ENCODE assay signal across 27 mouse cellular contexts in the genomic region with DNA sequence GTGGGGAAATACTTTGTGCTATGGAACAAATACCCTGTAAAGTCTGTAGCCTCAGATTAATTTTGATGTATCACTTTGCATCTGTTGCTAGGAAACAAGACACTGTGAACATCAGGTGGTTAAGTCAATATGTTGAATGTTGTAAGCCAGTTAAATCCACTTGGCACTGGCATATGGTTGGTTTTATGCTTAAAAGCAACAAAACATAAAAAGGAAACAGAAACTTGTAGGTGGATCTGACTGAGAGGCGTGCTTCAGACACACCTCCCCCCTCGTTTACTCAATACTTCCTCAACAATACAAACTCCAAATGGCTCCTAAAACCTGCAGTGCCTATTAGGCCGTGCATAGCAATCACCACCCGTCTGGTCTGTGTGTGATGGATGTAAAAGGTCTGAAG.
DNase-seq lines count a peak whose midpoint lies in the region; ATAC-seq and TF ChIP-seq lines count a peak whose summit lies in the region.
"Had no signal": no experiment of that assay in that cellular context is flagged by ENCODE, and none has a peak within 500 bp of the region (broad histone marks: within the 10 kb centered on the region; RNA-seq: fewer than 3 reads in every experiment).

No protein-coding gene starts in this region.

- H3K36me3 ChIP-seq in hindbrain, postnatal 0 days (ENCODE audit: insufficient read depth, low read length): peaks cover 9% of the 10 kb centered on the region; the same call in 1 of the 2 replicates
- H3K36me3 ChIP-seq in hindbrain, embryonic 10.5 days: peaks cover 39% of the 10 kb centered on the region
- peaks cover 5% of the 10 kb centered on the region; the same call in 1 of the 2 replicates for H3K36me3 ChIP-seq in midbrain, embryonic 16.5 days (ENCODE audit: control insufficient read depth, insufficient read depth, low read length)
- H3K36me3 ChIP-seq in midbrain, embryonic 13.5 days: peaks cover 24% of the 10 kb centered on the region
- no peaks in the 10 kb centered on the region for H3K36me3 ChIP-seq in forebrain, embryonic 16.5 days (ENCODE audit: control insufficient read depth, insufficient read depth)
- H3K36me3 ChIP-seq in midbrain, postnatal 0 days (ENCODE audit: insufficient read depth, low read length): peaks cover 18% of the 10 kb centered on the region

- no peak for TF ChIP-seq CTCF in hindbrain, postnatal 0 days (IDR thresholded peaks at IDR 0.05; ENCODE audit: low read depth)
- TF ChIP-seq CTCF in midbrain, postnatal 0 days (IDR thresholded peaks at IDR 0.05): no peak
- no peak for TF ChIP-seq CTCF in lung, adult 2 months (IDR thresholded peaks at IDR 0.05; ENCODE audit: insufficient read depth, low read length)

- no peak for TF ChIP-seq POLR2A in lung, adult 2 months (IDR thresholded peaks at IDR 0.05; ENCODE audit: borderline replicate concordance, extremely low read depth, low read depth, low read length)

- no peaks in the 10 kb centered on the region for H3K9me3 ChIP-seq in hindbrain, postnatal 0 days (ENCODE audit: low read length)
- H3K9me3 ChIP-seq in hindbrain, embryonic 10.5 days: no peaks in the 10 kb centered on the region
- H3K9me3 ChIP-seq in midbrain, embryonic 16.5 days (replicated peaks; ENCODE audit: control insufficient read depth, low read length, poor library complexity, severe bottlenecking): no peaks in the 10 kb centered on the region
- H3K9me3 ChIP-seq in midbrain, embryonic 13.5 days: no peaks in the 10 kb centered on the region
- H3K9me3 ChIP-seq in forebrain, embryonic 16.5 days (ENCODE audit: control insufficient read depth, low read length): no peaks in the 10 kb centered on the region
- no peaks in the 10 kb centered on the region for H3K9me3 ChIP-seq in midbrain, postnatal 0 days (ENCODE audit: low read length)
- H3K9me3 ChIP-seq: embryonic facial prominence, embryonic 12.5 days; heart, embryonic 10.5 days; hindbrain, embryonic 15.5 days; limb, embryonic 12.5 days; liver, embryonic 12.5 days had no signal

- H3K27me3 ChIP-seq in hindbrain, postnatal 0 days (ENCODE audit: insufficient read depth, low read length): no peaks in the 10 kb centered on the region
- H3K27me3 ChIP-seq in hindbrain, embryonic 10.5 days (ENCODE audit: insufficient read depth, poor library complexity, severe bottlenecking): no peaks in the 10 kb centered on the region
- no peaks in the 10 kb centered on the region for H3K27me3 ChIP-seq in midbrain, embryonic 16.5 days (ENCODE audit: control insufficient read depth, insufficient read depth, low read depth, low read length)
- no peaks in the 10 kb centered on the region for H3K27me3 ChIP-seq in midbrain, embryonic 13.5 days
- no peaks in the 10 kb centered on the region for H3K27me3 ChIP-seq in forebrain, embryonic 16.5 days (replicated peaks; ENCODE audit: control insufficient read depth, insufficient read depth, low read length)
- no peaks in the 10 kb centered on the region for H3K27me3 ChIP-seq in midbrain, postnatal 0 days (ENCODE audit: insufficient read depth, low read length)
- H3K27me3 ChIP-seq: embryonic facial prominence, embryonic 12.5 days; hindbrain, embryonic 15.5 days; limb, embryonic 12.5 days; liver, embryonic 12.5 days had no signal

- no peak for ATAC-seq in hindbrain, postnatal 0 days
- peak; percentile 72; the same call in 1 of the 2 replicates for ATAC-seq in midbrain, embryonic 16.5 days
- no peak for ATAC-seq in midbrain, embryonic 13.5 days
- ATAC-seq in forebrain, embryonic 16.5 days: peak; percentile 87
- peak; percentile 34; the same call in 1 of the 2 replicates for ATAC-seq in midbrain, postnatal 0 days (ENCODE audit: low FRiP score)
- ATAC-seq: activated CD4-positive, CD25-positive, alpha-beta regulatory T cell, adult 4 months; intestine, embryonic 16.5 days; liver, embryonic 12.5 days had no signal

- 44% methylated on average over 4 of the region's 4 CpGs for WGBS in hindbrain, postnatal 0 days
- WGBS in hindbrain, embryonic 10.5 days: 82% methylated on average over 4 of the region's 4 CpGs
- WGBS in midbrain, embryonic 16.5 days: 48% methylated on average over 4 of the region's 4 CpGs
- WGBS in midbrain, embryonic 13.5 days: 58% methylated on average over 4 of the region's 4 CpGs
- WGBS in forebrain, embryonic 16.5 days: 23% methylated on average over 4 of the region's 4 CpGs
- WGBS in midbrain, postnatal 0 days: 57% methylated on average over 4 of the region's 4 CpGs
- WGBS in lung, adult 2 months: 55% methylated on average over 4 of the region's 4 CpGs

- no peak overlapping the region for H3K27ac ChIP-seq in hindbrain, postnatal 0 days
- no peak overlapping the region for H3K27ac ChIP-seq in hindbrain, embryonic 10.5 days
- H3K27ac ChIP-seq in midbrain, embryonic 16.5 days (ENCODE audit: low read length): no peak overlapping the region
- no peak overlapping the region for H3K27ac ChIP-seq in midbrain, embryonic 13.5 days
- H3K27ac ChIP-seq in forebrain, embryonic 16.5 days (ENCODE audit: low read length): no peak overlapping the region
- no peak overlapping the region for H3K27ac ChIP-seq in midbrain, postnatal 0 days (ENCODE audit: low read depth, low read length)
- H3K27ac ChIP-seq: embryonic facial prominence, embryonic 12.5 days; heart, embryonic 10.5 days; hindbrain, embryonic 15.5 days; limb, embryonic 12.5 days; liver, embryonic 12.5 days had no signal

- H3K4me1 ChIP-seq in hindbrain, postnatal 0 days (ENCODE audit: insufficient read depth, low read length): no peaks in the 10 kb centered on the region
- no peaks in the 10 kb centered on the region for H3K4me1 ChIP-seq in hindbrain, embryonic 10.5 days (replicated peaks)
- no peaks in the 10 kb centered on the region for H3K4me1 ChIP-seq in midbrain, embryonic 16.5 days (ENCODE audit: control insufficient read depth, insufficient read depth, low read length)
- H3K4me1 ChIP-seq in midbrain, embryonic 13.5 days (replicated peaks): no peaks in the 10 kb centered on the region
- H3K4me1 ChIP-seq in forebrain, embryonic 16.5 days (replicated peaks; ENCODE audit: control insufficient read depth, insufficient read depth, low read length): peaks cover 5% of the 10 kb centered on the region
- H3K4me1 ChIP-seq in midbrain, postnatal 0 days (ENCODE audit: insufficient read depth, low read length): peaks cover 3% of the 10 kb centered on the region; the same call in 1 of the 2 replicates
- no peaks in the 10 kb centered on the region for H3K4me1 ChIP-seq in lung, adult 2 months (ENCODE audit: control insufficient read depth, insufficient read depth, low read length)
- H3K4me1 ChIP-seq: embryonic facial prominence, embryonic 12.5 days; hindbrain, embryonic 15.5 days; limb, embryonic 12.5 days; liver, embryonic 12.5 days had no signal

- H3K4me3 ChIP-seq in hindbrain, postnatal 0 days (ENCODE audit: low read length): no peak overlapping the region
- H3K4me3 ChIP-seq in hindbrain, embryonic 10.5 days: no peak overlapping the region
- H3K4me3 ChIP-seq in midbrain, embryonic 16.5 days (ENCODE audit: low read depth, low read length): no peak overlapping the region
- H3K4me3 ChIP-seq in midbrain, embryonic 13.5 days (replicated peaks): no peak overlapping the region
- no peak overlapping the region for H3K4me3 ChIP-seq in forebrain, embryonic 16.5 days (replicated peaks; ENCODE audit: low read length)
- no peak overlapping the region for H3K4me3 ChIP-seq in midbrain, postnatal 0 days (ENCODE audit: low read depth, low read length)
- H3K4me3 ChIP-seq in lung, adult 2 months (replicated peaks; ENCODE audit: extremely low read depth, low read depth, low read length): no peak overlapping the region
- H3K4me3 ChIP-seq: embryonic facial prominence, embryonic 12.5 days; erythroblast, embryonic 14.5 days; heart, embryonic 10.5 days; hindbrain, embryonic 15.5 days; limb, embryonic 12.5 days; liver, embryonic 12.5 days had no signal

- DNase-seq in hindbrain, postnatal 0 days (ENCODE audit: low spot score): peak; percentile 36
- DNase-seq in hindbrain, embryonic 10.5 days (ENCODE audit: low spot score): no peak
- DNase-seq in midbrain, postnatal 0 days (ENCODE audit: low spot score): peak; percentile 27
- DNase-seq in lung, adult 2 months: no peak
- no peak for DNase-seq in adrenal gland, postnatal 14 days
- DNase-seq: adrenal gland, adult 8-10 months; cerebellum, adult 11 months; cerebellum, postnatal 10 days; gastrocnemius, postnatal 10 days; heart, postnatal 4 days; kidney, postnatal 25 days; lung, adult 18-20 months; lung, postnatal 14 days; right cerebral cortex, postnatal 25 days; spleen, adult 18-20 months; thymus, postnatal 25 days had no signal

- no peak overlapping the region for H3K4me2 ChIP-seq in hindbrain, postnatal 0 days (ENCODE audit: low read depth, low read length)
- no peak overlapping the region for H3K4me2 ChIP-seq in midbrain, embryonic 16.5 days (ENCODE audit: low read length)
- no peak overlapping the region for H3K4me2 ChIP-seq in midbrain, embryonic 13.5 days (replicated peaks)
- no peak overlapping the region for H3K4me2 ChIP-seq in forebrain, embryonic 16.5 days (ENCODE audit: low read length)
- H3K4me2 ChIP-seq in midbrain, postnatal 0 days (ENCODE audit: low read depth, low read length, poor library complexity, severe bottlenecking): no peak overlapping the region
- H3K4me2 ChIP-seq: embryonic facial prominence, embryonic 12.5 days; hindbrain, embryonic 15.5 days; limb, embryonic 12.5 days; liver, embryonic 12.5 days had no signal

- H3K9ac ChIP-seq in hindbrain, postnatal 0 days (replicated peaks; ENCODE audit: low read length): no peak overlapping the region
- H3K9ac ChIP-seq in midbrain, embryonic 16.5 days (ENCODE audit: low read depth, low read length): no peak overlapping the region
- H3K9ac ChIP-seq in midbrain, embryonic 13.5 days (replicated peaks): no peak overlapping the region
- no peak overlapping the region for H3K9ac ChIP-seq in forebrain, embryonic 16.5 days (replicated peaks; ENCODE audit: low read depth, low read length)
- no peak overlapping the region for H3K9ac ChIP-seq in midbrain, postnatal 0 days (replicated peaks; ENCODE audit: low read length, poor library complexity, severe bottlenecking)
- H3K9ac ChIP-seq: embryonic facial prominence, embryonic 12.5 days; hindbrain, embryonic 15.5 days; limb, embryonic 12.5 days; liver, embryonic 12.5 days had no signal

Comparison
In these comparisons a context has a peak if more than half of its experiments do, and no peak if none do; other contexts are left out.
1. ATAC-seq: peak in midbrain, embryonic 16.5 days (single experiment), forebrain, embryonic 16.5 days (single experiment) and midbrain, postnatal 0 days (single experiment); none in hindbrain, postnatal 0 days (single experiment) and midbrain, embryonic 13.5 days (single experiment).
2. DNase-seq: peak in hindbrain, postnatal 0 days (single experiment) and midbrain, postnatal 0 days (single experiment); none in hindbrain, embryonic 10.5 days (single experiment), lung, adult 2 months (single experiment) and adrenal gland, postnatal 14 days (single experiment).